Mouse (Mus musculus): ENCODE results near the gene Gnptab.
A peak's percentile ranks its signal among the peaks of the same experiment; 100 is the strongest.

The Gnptab gene

GRCm38 (mm10) chr10:88377666-88378065 lies 1.3 kb upstream of the Gnptab start:
- DNase-seq (ENCODE audit: low spot score in 2 of 2): no peak

- peak in 1 of 2 experiments; percentile 39 for DNase-seq (ENCODE audit: low spot score in 2 of 2)
Observed at GRCm38 (mm10) chr10:88380002-88380401, 1.1 kb downstream of the Gnptab start.

- DNase-seq (ENCODE audit: low spot score in 2 of 2): no peak
Observed at GRCm38 (mm10) chr10:88380430-88381060, 1.6 kb downstream of the Gnptab start.

- DNase-seq (ENCODE audit: low spot score in 2 of 2): no peak
Observed at GRCm38 (mm10) chr10:88381286-88381685, 2.4 kb downstream of the Gnptab start.

DNA sequence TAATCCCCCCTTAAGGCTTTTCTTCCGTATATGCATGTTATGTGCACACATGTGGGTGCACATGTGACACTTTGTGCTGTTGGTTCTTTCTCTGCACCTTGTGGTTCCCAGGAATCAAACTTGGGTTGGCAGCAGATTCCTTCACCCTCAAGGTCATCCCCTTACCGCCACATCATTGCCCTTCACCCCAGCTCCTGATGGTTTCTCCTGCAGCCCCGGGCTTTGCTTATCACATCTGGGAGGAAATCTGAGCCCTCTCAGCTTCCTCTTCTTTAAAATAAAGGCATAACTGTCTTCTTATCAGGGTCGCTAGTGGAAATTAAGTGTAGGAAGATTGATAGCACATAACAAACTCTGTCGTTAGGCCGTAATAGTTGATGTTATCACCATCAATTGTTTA lies 3.1 kb downstream of the Gnptab start:
- DNase-seq (ENCODE audit: low spot score in 2 of 2): no peak

DNA sequence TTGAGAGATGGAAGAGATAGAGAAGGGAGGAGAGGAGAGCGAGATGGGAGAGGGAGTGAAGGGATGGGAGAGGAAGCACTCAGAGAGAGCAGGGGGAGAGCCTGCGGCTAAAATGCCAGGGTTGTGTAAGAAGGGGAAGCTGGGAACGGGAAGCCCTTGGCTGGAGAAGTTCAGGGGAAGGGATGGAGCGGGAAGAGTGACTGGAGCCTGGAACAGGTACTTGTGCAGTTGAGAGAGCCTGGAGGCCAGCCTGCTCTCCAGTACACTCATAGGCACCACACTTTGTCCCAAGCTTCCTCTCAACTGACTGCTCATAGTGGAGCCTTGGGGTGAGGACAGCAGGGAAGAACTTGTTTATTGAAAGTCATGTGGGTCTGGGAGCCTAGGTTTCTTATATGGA lies 4.5 kb downstream of the Gnptab start:
- DNase-seq (ENCODE audit: low spot score in 2 of 2): no peak

GRCm38 (mm10) chr10:88384081-88384480 lies 5.1 kb downstream of the Gnptab start:
- no peak for DNase-seq (ENCODE audit: low spot score in 2 of 2)

DNA sequence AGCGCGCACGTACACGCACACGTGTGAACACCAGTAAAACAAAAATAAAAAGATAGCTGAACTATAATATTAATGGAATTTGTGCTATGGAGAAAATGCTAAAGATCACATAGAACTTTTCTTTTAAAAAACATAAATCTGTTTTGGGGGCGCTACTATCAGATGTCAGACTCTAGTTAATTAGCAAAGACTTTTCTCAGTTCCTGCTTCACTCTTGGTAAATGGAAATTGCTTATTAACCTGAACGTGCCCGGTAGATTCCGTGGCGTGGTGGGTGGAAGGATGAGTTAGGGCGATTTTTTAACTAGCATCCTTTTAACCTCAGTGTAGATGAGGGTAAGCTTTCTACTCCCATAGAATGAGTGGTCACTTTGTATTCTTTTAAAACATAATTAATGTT lies 6.4 kb downstream of the Gnptab start:
- no peak for DNase-seq (ENCODE audit: low spot score in 2 of 2)

DNA sequence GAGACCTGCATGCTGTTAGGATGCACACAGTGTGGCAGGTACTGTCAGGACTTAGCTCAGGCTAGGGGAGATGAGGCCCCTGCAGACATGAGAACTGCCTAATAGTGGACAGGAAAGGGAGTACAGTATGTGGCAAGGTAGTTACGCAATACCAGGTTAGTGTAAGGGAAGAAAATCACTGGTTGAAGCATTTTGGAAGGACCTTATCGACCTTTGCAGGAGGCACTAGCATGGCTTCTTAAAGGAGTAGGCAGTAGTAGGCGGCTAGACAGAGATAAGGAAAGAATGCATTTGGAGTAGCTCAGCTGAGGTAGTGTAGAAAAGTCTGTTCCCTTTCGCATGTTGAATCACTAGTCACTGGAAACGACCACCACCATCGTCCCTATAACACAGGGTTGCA lies 6.8 kb downstream of the Gnptab start:
- no peak for DNase-seq (ENCODE audit: low spot score in 2 of 2)

DNA sequence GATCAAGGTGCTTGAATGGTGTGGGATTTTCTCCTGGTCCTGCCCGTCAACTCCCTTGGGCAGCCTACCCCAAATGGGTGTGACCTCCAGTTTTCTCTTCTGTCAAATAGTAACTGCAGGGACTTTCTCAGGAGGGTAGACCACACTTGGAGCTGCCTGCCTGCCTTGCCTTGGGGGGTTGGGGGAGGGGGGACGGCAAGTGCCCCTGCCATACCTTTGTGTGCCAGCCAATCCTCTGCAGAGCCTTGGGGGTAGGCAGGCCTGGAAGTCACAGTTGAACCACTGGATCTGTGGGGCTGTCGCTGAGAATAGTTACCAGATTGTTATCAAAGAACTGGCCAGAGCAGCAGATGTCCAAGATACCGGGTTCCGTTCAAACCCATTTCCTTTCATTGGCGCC lies 7.3 kb downstream of the Gnptab start:
- no peak for DNase-seq (ENCODE audit: low spot score in 2 of 2)

DNA sequence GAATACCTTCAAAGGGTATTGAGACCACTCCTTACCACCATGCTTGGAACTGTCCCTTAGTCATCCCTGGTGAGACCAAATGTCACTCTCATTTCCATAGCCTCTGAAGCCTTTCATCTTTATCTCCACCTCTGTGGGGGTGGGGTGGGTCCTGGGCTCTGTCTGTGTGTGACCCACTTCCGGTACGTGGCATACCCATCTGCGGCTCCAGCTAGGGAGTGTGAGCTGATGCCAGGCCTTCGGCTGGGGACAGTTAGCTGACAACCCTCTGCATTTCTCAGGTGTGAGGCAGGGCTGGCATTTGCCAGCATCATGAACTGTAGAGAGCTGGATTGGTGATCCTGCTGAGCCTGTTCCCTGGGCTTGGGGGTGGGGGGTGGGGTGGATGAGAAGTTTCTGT lies 10.6 kb downstream of the Gnptab start:
- DNase-seq (ENCODE audit: low spot score in 2 of 2): no peak

- peak in 1 of 2 experiments; percentile 22 for DNase-seq (ENCODE audit: low spot score in 2 of 2)
Observed at GRCm38 (mm10) chr10:88390096-88390790, 11.3 kb downstream of the Gnptab start.

DNA sequence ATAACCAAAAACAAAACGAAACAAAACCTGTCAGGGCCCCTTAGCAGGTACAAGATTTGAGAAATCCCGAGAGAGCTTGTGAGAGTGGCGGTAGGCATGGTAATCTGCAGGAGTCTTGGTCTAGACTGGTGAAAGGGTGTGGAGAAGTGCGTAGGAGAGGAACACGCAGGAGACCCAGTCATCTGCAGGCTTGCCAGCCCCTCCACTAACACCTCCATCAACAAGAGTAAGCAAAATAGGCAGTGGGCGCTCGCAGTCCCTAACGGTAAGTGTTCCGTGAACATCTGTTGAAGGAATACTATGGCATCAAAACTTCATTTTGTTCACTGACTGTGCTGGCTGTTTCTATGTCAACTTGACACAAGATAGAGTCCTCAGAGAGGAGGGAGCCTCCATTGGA lies 12.6 kb downstream of the Gnptab start:
- no peak for DNase-seq (ENCODE audit: low spot score in 2 of 2)

GRCm38 (mm10) chr10:88392181-88392847 lies 13.4 kb downstream of the Gnptab start:
- no peak for DNase-seq (ENCODE audit: low spot score in 2 of 2)

DNA sequence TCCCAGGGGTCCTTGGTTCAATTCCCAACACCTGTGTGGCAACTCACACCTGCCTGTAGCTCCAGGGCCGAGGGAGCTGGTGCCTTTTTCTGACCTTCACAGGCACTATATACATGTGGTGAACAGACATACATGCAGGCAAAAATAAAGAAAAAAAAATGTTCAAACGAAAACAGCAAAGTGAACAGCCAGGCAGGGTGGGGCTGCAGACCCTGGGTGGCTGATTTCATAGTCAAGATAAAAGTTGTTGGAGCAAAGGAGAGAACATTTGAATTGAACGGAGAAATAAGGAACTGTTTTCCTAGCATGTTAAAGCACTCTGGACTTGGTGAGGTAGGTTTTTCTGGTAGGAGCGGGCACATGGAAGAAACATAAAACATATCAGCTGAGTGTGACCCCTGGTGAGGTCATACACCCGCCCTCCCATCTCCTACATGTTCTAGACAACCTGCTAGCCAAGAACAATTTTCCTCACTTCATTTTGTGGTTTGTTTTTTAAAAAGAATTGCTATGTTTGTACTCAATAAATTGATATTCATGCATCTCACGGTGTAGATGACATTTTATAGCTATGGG lies 19.8 kb downstream of the Gnptab start:
- DNase-seq (ENCODE audit: low spot score in 2 of 2): no peak

GRCm38 (mm10) chr10:88399271-88399670 lies 20.3 kb downstream of the Gnptab start:
- no peak for DNase-seq (ENCODE audit: low spot score in 2 of 2)

DNA sequence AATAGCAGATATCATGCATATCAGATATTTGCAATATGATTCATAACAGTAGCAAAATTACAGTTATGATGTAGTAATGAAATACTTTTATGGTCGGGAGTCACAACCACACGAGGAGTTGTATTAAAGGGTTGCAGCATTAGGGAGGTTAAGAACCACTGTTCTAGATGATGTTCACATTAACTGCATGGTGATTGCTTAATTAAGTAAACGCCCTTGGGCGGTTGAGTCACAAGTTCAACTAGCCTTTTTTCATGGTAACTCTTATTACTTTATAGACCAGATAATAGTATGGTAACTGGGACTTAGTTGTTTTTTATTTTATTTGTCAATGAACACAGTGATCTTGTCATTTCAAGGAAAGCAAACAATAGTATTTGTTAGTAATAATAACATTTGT lies 24.1 kb downstream of the Gnptab start:
- DNase-seq (ENCODE audit: low spot score in 2 of 2): no peak

GRCm38 (mm10) chr10:88404220-88404619 lies 25.3 kb downstream of the Gnptab start:
- DNase-seq (ENCODE audit: low spot score in 2 of 2): no peak

GRCm38 (mm10) chr10:88405812-88406211 lies 26.9 kb downstream of the Gnptab start:
- DNase-seq (ENCODE audit: low spot score in 2 of 2): no peak

- DNase-seq (ENCODE audit: low spot score in 2 of 2): no peak
Observed at GRCm38 (mm10) chr10:88407875-88408631, 29.1 kb downstream of the Gnptab start.

- DNase-seq (ENCODE audit: low spot score in 2 of 2): no peak
Observed at GRCm38 (mm10) chr10:88409751-88410150, 30.8 kb downstream of the Gnptab start.
